Mouse (Mus musculus) natural killer cell, adult 2 months (primary cell): ENCODE results near the gene Agbl5.

Experiments used
- DNase-seq, 2 experiments: peaks; one replicate each; pipeline ENCODE4 v3.0.0; 2022; ENCODE audit warnings: low spot score in 2 of 2

Agbl5 gene

GRCm38 (mm10) chr5:30887331-30887761, 1.1 kb upstream of the Agbl5 start:
- DNase-seq = peak; percentile 79 to 84

GRCm38 (mm10) chr5:30887858-30888336, 597 bp upstream of the Agbl5 start:
- DNase-seq = peak; percentile 85 to 90

- DNase-seq = no peak
Observed at GRCm38 (mm10) chr5:30889088-30889754, 727 bp downstream of the Agbl5 start.

- DNase-seq = no peak
Observed at GRCm38 (mm10) chr5:30890375-30890774, 1.9 kb downstream of the Agbl5 start.

GRCm38 (mm10) chr5:30901860-30902259, 13.4 kb downstream of the Agbl5 start:
- no peak for DNase-seq

GRCm38 (mm10) chr5:30907413-30908059, 19.0 kb downstream of the Agbl5 start, which contains the start of gene Ost4:
TSS of gene Ost4 (minus strand) at chr5:30907788.
- peak; percentile 96 to 97 for DNase-seq

GRCm38 (mm10) chr5:30908426-30909299, 20.2 kb downstream of the Agbl5 start:
- DNase-seq = no peak

- DNase-seq = no peak
Observed at GRCm38 (mm10) chr5:30909300-30909659, 20.8 kb downstream of the Agbl5 start.

GRCm38 (mm10) chr5:30909863-30910262, 21.4 kb downstream of the Agbl5 start:
- DNase-seq = no peak

GRCm38 (mm10) chr5:30910481-30910880, 22.0 kb downstream of the Agbl5 start:
- DNase-seq = no peak

- no peak for DNase-seq
Observed at GRCm38 (mm10) chr5:30912156-30912555, 23.7 kb downstream of the Agbl5 start.

GRCm38 (mm10) chr5:30913060-30913841, 24.8 kb downstream of the Agbl5 start, which contains the start of gene Emilin1:
TSS of gene Emilin1 (plus strand) at chr5:30913402.
- no peak for DNase-seq

- DNase-seq = no peak
Observed at GRCm38 (mm10) chr5:30914101-30914635, 25.7 kb downstream of the Agbl5 start.

- DNase-seq = no peak
Observed at GRCm38 (mm10) chr5:30914849-30915248, 26.4 kb downstream of the Agbl5 start.

GRCm38 (mm10) chr5:30915456-30915855, 27.0 kb downstream of the Agbl5 start:
- no peak for DNase-seq

GRCm38 (mm10) chr5:30915974-30916433, 27.5 kb downstream of the Agbl5 start:
- DNase-seq = peak; percentile 32 to 44

GRCm38 (mm10) chr5:30916841-30917240, 28.3 kb downstream of the Agbl5 start:
- DNase-seq = no peak

- no peak for DNase-seq
Observed at GRCm38 (mm10) chr5:30917348-30917747, 28.9 kb downstream of the Agbl5 start.

GRCm38 (mm10) chr5:30917891-30918670, 29.6 kb downstream of the Agbl5 start:
- DNase-seq = no peak

GRCm38 (mm10) chr5:30918691-30919090, 30.2 kb downstream of the Agbl5 start:
- no peak for DNase-seq
